Comparison of ENCODE assay signal across 8 mouse cellular contexts in the genomic region with DNA sequence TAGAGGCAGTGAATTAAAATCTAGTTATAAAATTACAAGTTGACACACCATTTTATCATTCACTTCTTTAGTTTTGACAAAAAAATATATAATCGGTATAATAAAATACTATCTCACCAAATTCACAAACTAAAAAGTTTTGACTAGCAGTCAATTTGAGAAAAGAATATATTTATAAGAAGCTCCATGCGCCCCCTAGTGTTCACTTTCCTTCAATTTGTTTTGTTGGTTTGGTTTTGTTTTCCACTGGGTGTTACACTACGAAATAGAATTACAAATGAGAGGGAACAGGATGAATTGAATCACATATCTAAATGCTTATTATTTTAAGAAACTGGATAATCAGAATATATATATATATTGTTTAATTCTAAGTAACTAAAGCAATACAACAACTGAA.
DNase-seq lines count a peak whose midpoint lies in the region; ATAC-seq and TF ChIP-seq lines count a peak whose summit lies in the region.

No protein-coding gene starts in this region.

- ATAC-seq in heart, postnatal 0 days (ENCODE audit: insufficient read depth, low read depth) = no peak

- H3K9me3 ChIP-seq in heart, postnatal 0 days (replicated peaks; ENCODE audit: control insufficient read depth, low read length) = no peaks in the 10 kb centered on the region
- no peaks in the 10 kb centered on the region for H3K9me3 ChIP-seq in heart, embryonic 10.5 days

- H3K36me3 ChIP-seq in heart, postnatal 0 days (replicated peaks; ENCODE audit: control insufficient read depth, insufficient read depth, low read length) = no peaks in the 10 kb centered on the region
- no peaks in the 10 kb centered on the region for H3K36me3 ChIP-seq in heart, embryonic 10.5 days
- H3K36me3 ChIP-seq in splenic B cell, adult 2 months (ENCODE audit: control insufficient read depth, insufficient read depth, low read length, poor library complexity, severe bottlenecking) = no peaks in the 10 kb centered on the region

- H3K4me1 ChIP-seq in heart, postnatal 0 days (ENCODE audit: control insufficient read depth, insufficient read depth) = no peaks in the 10 kb centered on the region
- H3K4me1 ChIP-seq in heart, embryonic 10.5 days = no peaks in the 10 kb centered on the region

- H3K27me3 ChIP-seq in heart, postnatal 0 days (ENCODE audit: control insufficient read depth, insufficient read depth, low read length) = no peaks in the 10 kb centered on the region
- H3K27me3 ChIP-seq in heart, embryonic 10.5 days (ENCODE audit: insufficient read depth, poor library complexity, severe bottlenecking) = no peaks in the 10 kb centered on the region
- H3K27me3 ChIP-seq in splenic B cell, adult 2 months (ENCODE audit: control insufficient read depth, insufficient read depth, low read length, poor library complexity, severe bottlenecking) = no peaks in the 10 kb centered on the region

- H3K4me3 ChIP-seq in heart, postnatal 0 days (ENCODE audit: low read depth, low read length) = no peak overlapping the region
- H3K4me3 ChIP-seq in heart, embryonic 10.5 days = no peak overlapping the region

- TF ChIP-seq EP300 in heart, postnatal 0 days (IDR thresholded peaks at IDR 0.05; ENCODE audit: low read depth) = no peak

- TF ChIP-seq POLR2A in brain, embryonic 14.5 days (IDR thresholded peaks at IDR 0.05; ENCODE audit: borderline replicate concordance, extremely low read depth, insufficient read depth, insufficient read length, poor library complexity, severe bottlenecking) = no peak

- peak; percentile 49 for TF ChIP-seq CTCF in heart, postnatal 0 days (IDR thresholded peaks at IDR 0.05; ENCODE audit: low read depth)
- TF ChIP-seq CTCF in brain, embryonic 14.5 days (IDR thresholded peaks at IDR 0.05; ENCODE audit: borderline replicate concordance, extremely low read depth, insufficient read depth, insufficient read length) = no peak

- DNase-seq in heart, postnatal 0 days (ENCODE audit: low spot score) = no peak
- DNase-seq in heart, embryonic 10.5 days (ENCODE audit: low spot score) = no peak
- DNase-seq in right cerebral cortex, adult 18-20 months = peak; percentile 10
- no peak for DNase-seq in right cerebral cortex, postnatal 25 days
- peak; percentile 75 for DNase-seq in brain, embryonic 14.5 days (ENCODE audit: low read depth)
- DNase-seq in large intestine, adult 2 months (ENCODE audit: low read depth, low spot score) = peak; percentile 4
- DNase-seq in splenic B cell, adult 2 months (ENCODE audit: low read depth, low spot score) = peak; percentile 36
- no peak for DNase-seq in spleen, postnatal 36 days (ENCODE audit: low spot score in 2 of 2)

- H3K27ac ChIP-seq in heart, postnatal 0 days (ENCODE audit: low read depth) = no peak overlapping the region
- no peak overlapping the region for H3K27ac ChIP-seq in heart, embryonic 10.5 days

- no peak overlapping the region for H3K4me2 ChIP-seq in heart, postnatal 0 days (ENCODE audit: low read depth, low read length)

- H3K9ac ChIP-seq in heart, postnatal 0 days (replicated peaks; ENCODE audit: low read depth, low read length) = no peak overlapping the region

- 30% methylated on average over 3 of the region's 3 CpGs for WGBS in heart, postnatal 0 days
- WGBS in heart, embryonic 10.5 days = 35% methylated on average over 3 of the region's 3 CpGs
- WGBS in large intestine, adult 2 months = 25% methylated on average over 3 of the region's 3 CpGs

Comparison
In these comparisons a context has a peak if more than half of its experiments do, and no peak if none do; other contexts are left out.
1. DNase-seq: peak in right cerebral cortex, adult 18-20 months (single experiment), brain, embryonic 14.5 days (single experiment), large intestine, adult 2 months (single experiment) and splenic B cell, adult 2 months (single experiment); none in heart, postnatal 0 days (single experiment), heart, embryonic 10.5 days (single experiment), right cerebral cortex, postnatal 25 days (single experiment) and spleen, postnatal 36 days (0 of 2).